Mouse (Mus musculus) ES-Bruce4 (cell line): ENCODE results near the gene Pygo2. TPM values are rescaled to one million over a fixed set of nuclear protein-coding genes. Genes with fewer than 3 reads are reported as not detected.
A peak's percentile ranks its signal among the peaks of the same experiment; 100 is the strongest.

Source experiments
- H3K27ac ChIP-seq: 2 replicates; pipeline ENCODE4 v1.5.1; 2012; ENCODE audit warnings: low read length, inconsistent platforms; ENCODE audit not compliant: insufficient read depth
- H3K27me3 ChIP-seq: 2 replicates; pipeline ENCODE4 v1.6.1; 2012; ENCODE audit warnings: mild to moderate bottlenecking, low read length, inconsistent platforms; ENCODE audit not compliant: control insufficient read depth, poor library complexity, insufficient read depth, severe bottlenecking
- H3K36me3 ChIP-seq: 2 replicates; pipeline ENCODE4 v1.6.1; 2012; ENCODE audit warnings: inconsistent platforms, mild to moderate bottlenecking, low read length, moderate library complexity; ENCODE audit not compliant: control insufficient read depth, poor library complexity, insufficient read depth, severe bottlenecking
- H3K4me1 ChIP-seq: one replicate; pipeline ENCODE4 v1.8.1; 2011; ENCODE audit warnings: low read length; ENCODE audit not compliant: control insufficient read depth, insufficient read depth
- H3K4me3 ChIP-seq: 2 replicates; pipeline ENCODE4 v1.5.1; 2011; ENCODE audit warnings: low read depth, mild to moderate bottlenecking, low read length
- H3K9ac ChIP-seq: 2 replicates; pipeline ENCODE4 v1.6.1; 2012; ENCODE audit warnings: low read depth, mild to moderate bottlenecking, inconsistent platforms; ENCODE audit not compliant: poor library complexity, severe bottlenecking
- H3K9me3 ChIP-seq: replicated peaks from 2 replicates; pipeline ENCODE4 v1.6.1; 2012; ENCODE audit warnings: mild to moderate bottlenecking, low read length, inconsistent platforms; ENCODE audit not compliant: control insufficient read depth, poor library complexity, insufficient read depth, severe bottlenecking
- CTCF ChIP-seq: IDR thresholded peaks from one replicate; pipeline ENCODE4 v1.8.1; 2011; ENCODE audit warnings: low read depth, low read length
- EP300 ChIP-seq: IDR thresholded peaks from 2 replicates; pipeline ENCODE4 v1.6.1; 2011; ENCODE audit warnings: low read depth, low read length; ENCODE audit not compliant: insufficient read depth
- POLR2A ChIP-seq: IDR thresholded peaks from one replicate; pipeline ENCODE4 v1.8.1; 2011; ENCODE audit warnings: low read length; ENCODE audit not compliant: insufficient read depth
- polyA plus RNA-seq: library from polyadenylated mRNA; stranded (reverse); fragments of >200 nt; gene quantifications from 2 replicates; pipeline ENCODE4 v1.2.4, GENCODE M21; 2011; ENCODE audit warnings: low read depth; ENCODE audit not compliant: missing spikeins, insufficient read depth, insufficient read length

Pygo2 gene
- polyA plus RNA-seq, 1 experiment = 41.7 TPM

DNA sequence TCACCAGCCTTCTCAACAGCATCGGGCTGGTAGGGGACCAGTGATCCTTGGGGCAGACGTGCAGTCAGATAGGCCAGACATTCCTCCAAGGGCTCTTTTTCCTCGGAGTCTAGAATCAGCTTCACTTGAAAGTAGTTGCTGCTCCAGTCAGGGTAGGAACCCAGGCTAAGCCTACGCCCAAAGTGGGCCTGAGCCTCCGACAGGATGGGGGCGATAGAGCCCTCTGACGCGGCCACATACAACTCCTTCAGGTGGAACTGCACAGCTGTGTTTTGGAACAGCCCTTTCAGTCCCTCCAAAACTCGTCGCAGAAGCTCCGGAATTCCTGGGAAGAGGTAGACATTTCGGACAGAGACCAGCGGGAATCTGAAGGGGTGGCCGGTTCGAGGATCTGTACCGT lies 21.6 kb upstream of the Pygo2 start:
- Histone ChIP-seq H3K36me3 (no peaks in the 10 kb centered on the region), H3K27ac (no peak overlapping the region), H3K9me3 (no peaks in the 10 kb centered on the region), H3K4me3 (peak overlapping the region; percentile 44), H3K9ac (peak overlapping the region; percentile 55), H3K4me1 (no peaks in the 10 kb centered on the region), H3K27me3 (no peaks in the 10 kb centered on the region)
- no peak for TF ChIP-seq POLR2A
- no peak for TF ChIP-seq EP300
- TF ChIP-seq CTCF = peak; percentile 31

DNA sequence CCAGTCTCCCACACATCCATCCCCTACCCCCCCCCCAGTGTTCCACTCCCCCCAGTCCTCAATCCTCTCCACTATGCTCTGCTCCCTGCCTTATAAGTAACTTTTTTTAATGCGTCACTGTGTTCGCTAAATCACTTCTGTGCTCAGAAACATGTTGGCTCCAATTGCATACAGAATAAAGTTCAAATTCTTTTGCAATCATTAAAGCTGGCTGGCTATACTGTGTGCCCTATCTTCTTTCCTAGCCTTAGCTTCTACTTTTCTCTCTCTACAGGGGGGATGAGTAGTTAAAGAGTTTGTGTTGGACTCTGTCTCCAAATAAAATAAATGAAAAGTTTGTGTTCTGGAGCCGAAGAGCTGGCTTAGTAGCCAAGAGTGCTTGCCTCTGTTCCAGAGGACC lies 20.3 kb upstream of the Pygo2 start:
- no peak overlapping the region for H3K4me3 ChIP-seq
- peaks cover 10% of the 10 kb centered on the region for H3K36me3 ChIP-seq

GRCm38 (mm10) chr3:89410864-89411263 lies 19.1 kb upstream of the Pygo2 start:
- peak overlapping the region; percentile 78 for H3K9ac ChIP-seq
- H3K27me3 ChIP-seq = no peaks in the 10 kb centered on the region
- peaks cover 21% of the 10 kb centered on the region for H3K36me3 ChIP-seq
- H3K27ac ChIP-seq = 0 out of 2 replicates have a peak overlapping the region, but pooled peaks have one; percentile 58
- H3K4me1 ChIP-seq = no peaks in the 10 kb centered on the region
- H3K9me3 ChIP-seq = no peaks in the 10 kb centered on the region
- TF ChIP-seq EP300 = no peak
- TF ChIP-seq POLR2A = no peak
- TF ChIP-seq CTCF = no peak
- peak overlapping the region; percentile 98 for H3K4me3 ChIP-seq

More for the DNA sequence above, 20.3 kb upstream of the Pygo2 start:
- TF ChIP-seq POLR2A (no peak), CTCF (no peak), EP300 (no peak)
- Histone ChIP-seq H3K27me3 (no peaks in the 10 kb centered on the region), H3K27ac (no peak overlapping the region), H3K9me3 (no peaks in the 10 kb centered on the region), H3K4me1 (no peaks in the 10 kb centered on the region), H3K9ac (no peak overlapping the region)

- peak within 1 kb of the TSS; percentile 98 for H3K4me3 ChIP-seq
- peak within 1 kb of the TSS; percentile 91 for H3K9ac ChIP-seq
- peaks cover 26% of the 10 kb centered on the region for H3K36me3 ChIP-seq
- H3K27ac ChIP-seq = peak within 1 kb of the TSS; percentile 89
- H3K9me3 ChIP-seq = no peaks in the 10 kb centered on the region
- TF ChIP-seq CTCF (no peak), POLR2A (no peak), EP300 (no peak)
- H3K27me3 ChIP-seq = no peaks in the 10 kb centered on the region
- H3K4me1 ChIP-seq = no peaks in the 10 kb centered on the region
These were observed 18.3 kb upstream of the Pygo2 start, which contains the start of gene Flad1 for GRCm38 (mm10) chr3:89411490-89412393. Flad1 (minus strand) TSS chr3:89411870.

DNA sequence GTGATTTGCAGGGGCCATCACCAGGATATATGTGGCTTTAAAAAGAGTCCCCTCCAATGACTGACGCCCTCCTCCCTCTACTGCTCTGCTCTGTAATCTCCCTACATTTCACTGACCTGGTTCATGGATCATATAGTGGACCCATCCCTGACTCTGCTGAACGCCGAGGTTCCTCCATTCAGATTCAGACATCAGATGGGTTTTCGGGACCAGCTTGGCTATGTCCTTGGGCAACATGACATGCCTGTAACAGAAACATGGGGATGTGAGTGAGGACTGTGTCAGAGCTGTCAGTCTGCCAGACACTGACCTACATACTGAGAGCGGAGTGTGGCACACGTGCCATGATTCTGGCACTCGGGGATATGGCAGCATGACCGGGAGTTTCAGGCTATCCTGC lies 13.9 kb upstream of the Pygo2 start:
- no peak overlapping the region for H3K27ac ChIP-seq
- no peaks in the 10 kb centered on the region for H3K4me1 ChIP-seq
- no peaks in the 10 kb centered on the region for H3K27me3 ChIP-seq
- H3K9ac ChIP-seq = no peak overlapping the region
- peaks cover 26% of the 10 kb centered on the region for H3K36me3 ChIP-seq
- no peak for TF ChIP-seq EP300
- no peaks in the 10 kb centered on the region for H3K9me3 ChIP-seq
- H3K4me3 ChIP-seq = no peak overlapping the region

DNA sequence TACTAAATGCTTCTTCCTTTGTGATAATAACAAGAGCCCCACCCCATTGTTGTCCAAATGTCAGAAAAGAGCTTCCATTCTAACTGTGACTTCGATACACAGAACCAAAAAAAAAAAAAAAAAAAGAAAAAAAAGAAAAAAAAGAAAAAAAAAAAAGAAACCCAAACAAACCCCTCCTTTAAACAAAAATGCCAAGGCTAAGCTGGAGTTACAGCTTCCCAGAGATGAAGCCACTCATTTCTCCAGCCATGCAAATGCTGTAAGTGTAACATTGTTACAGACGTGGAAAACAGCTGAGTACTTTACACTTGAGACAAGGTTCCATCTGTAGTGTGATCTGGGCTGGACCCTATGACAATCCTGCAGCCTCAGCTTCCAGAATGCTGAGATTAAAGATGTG lies 12.9 kb upstream of the Pygo2 start:
- Histone ChIP-seq H3K9ac (peak overlapping the region; percentile 89), H3K4me3 (peak overlapping the region; percentile 80), H3K27ac (peak overlapping the region; percentile 79), H3K27me3 (no peaks in the 10 kb centered on the region), H3K9me3 (no peaks in the 10 kb centered on the region), H3K36me3 (peaks cover 26% of the 10 kb centered on the region), H3K4me1 (no peaks in the 10 kb centered on the region)
- no peak for TF ChIP-seq CTCF
- TF ChIP-seq EP300 = no peak
- no peak for TF ChIP-seq POLR2A
